Mouse (Mus musculus): ENCODE data around the gene Lmbrd2. TPM values are rescaled to one million over a fixed set of nuclear protein-coding genes. Genes with fewer than 3 reads are reported as not detected.

Gene Lmbrd2
- total RNA-seq, 1 experiment: 24.1 TPM

DNA sequence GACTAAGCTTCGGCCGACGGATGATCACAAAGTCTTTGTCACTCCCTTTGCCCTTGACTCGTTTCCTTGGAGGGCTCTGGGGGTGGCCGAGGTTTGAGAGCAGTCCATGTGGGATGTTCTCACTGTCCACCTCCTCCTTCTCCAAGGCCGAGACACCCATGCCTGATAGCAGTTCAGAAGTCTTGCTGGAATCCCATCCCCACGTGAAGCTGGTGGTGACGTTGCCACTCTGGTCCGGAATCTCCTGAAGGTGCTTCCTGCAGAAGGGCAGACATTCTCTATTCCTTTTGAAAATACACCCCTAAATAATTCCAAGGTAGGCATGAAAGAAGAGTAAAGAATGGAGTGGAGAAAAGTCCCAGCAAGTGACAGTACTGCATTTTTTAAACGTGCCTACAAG lies 903 bp upstream of the Lmbrd2 start:
- Histone ChIP-seq H3K4me3 (ENCODE audit: insufficient read depth in 1 of 2, low read depth in 1 of 2, low read length in 2 of 2, poor library complexity in 1 of 2, severe bottlenecking in 1 of 2) (peak overlapping the region; percentile 92 to 95), H3K36me3 (ENCODE audit: control insufficient read depth, insufficient read depth, low read length, poor library complexity, severe bottlenecking) (peaks cover 11% of the 10 kb centered on the region; the same call in 1 of the 2 replicates), H3K9me3 (ENCODE audit: control insufficient read depth, insufficient read depth, low read depth, low read length) (no peaks in the 10 kb centered on the region), H3K4me1 (ENCODE audit: control insufficient read depth in 2 of 2, insufficient read depth in 2 of 2, low read length in 2 of 2, poor library complexity in 1 of 2) (peaks cover 0 to 7% of the 10 kb centered on the region in 2 experiments; a peak in 3 of 4 replicates), H3K27ac (ENCODE audit: insufficient read depth, low read depth, low read length, poor library complexity, severe bottlenecking) (no peak overlapping the region), H3K9ac (ENCODE audit: insufficient read depth, low read depth, low read length, poor library complexity, severe bottlenecking) (peak overlapping the region; percentile 79)
- TF ChIP-seq MAFK (IDR thresholded peaks at IDR 0.05; ENCODE audit: insufficient read depth, low read depth, low read length) (no peak), CHD2 (IDR thresholded peaks at IDR 0.05; ENCODE audit: low read depth, low read length) (no peak), ZC3H11A (IDR thresholded peaks at IDR 0.05; ENCODE audit: borderline replicate concordance, low read depth, low read length) (no peak), HCFC1 (IDR thresholded peaks at IDR 0.05; ENCODE audit: borderline replicate concordance, insufficient read depth, low read length) (no peak), ZNF384 (IDR thresholded peaks at IDR 0.05; ENCODE audit: low read depth, low read length) (no peak)
- in situ Hi-C loops (cut with MboI; ENCODE audit: low sequenced_read_pairs in 2 of 2, unreplicated experiment in 2 of 2): no loop called here
- no peak for DNase-seq (ENCODE audit: low read depth, low spot score)

DNA sequence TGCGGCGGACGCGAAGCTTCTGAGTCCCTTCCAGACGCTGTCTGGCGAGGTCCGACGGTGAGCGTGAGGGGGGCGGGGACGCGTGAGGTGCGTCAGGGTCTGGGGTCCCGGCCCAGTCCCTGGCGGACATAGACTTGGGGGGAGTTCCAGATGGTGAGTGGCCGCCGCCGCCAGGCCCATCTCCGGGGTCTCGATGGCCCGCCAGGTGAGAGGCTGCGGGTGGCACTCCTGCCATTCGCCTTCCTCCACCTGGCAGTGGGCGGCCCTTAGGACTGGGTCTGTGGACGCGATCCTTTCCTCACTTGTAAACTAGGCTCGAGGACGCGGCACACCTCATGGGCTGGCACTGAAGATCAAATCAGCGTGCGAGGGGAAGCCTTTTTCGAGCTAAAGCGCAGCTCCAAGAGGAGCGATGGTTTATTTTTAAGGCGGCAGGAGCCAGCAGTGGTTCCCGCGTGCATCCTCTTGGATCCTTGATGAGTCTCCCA lies 378 bp downstream of the Lmbrd2 start:
- H3K4me1 ChIP-seq (ENCODE audit: control insufficient read depth in 2 of 2, insufficient read depth in 2 of 2, low read length in 2 of 2, poor library complexity in 1 of 2): peaks cover 0 to 5% of the 10 kb centered on the region in 2 experiments; a peak in 3 of 4 replicates

DNA sequence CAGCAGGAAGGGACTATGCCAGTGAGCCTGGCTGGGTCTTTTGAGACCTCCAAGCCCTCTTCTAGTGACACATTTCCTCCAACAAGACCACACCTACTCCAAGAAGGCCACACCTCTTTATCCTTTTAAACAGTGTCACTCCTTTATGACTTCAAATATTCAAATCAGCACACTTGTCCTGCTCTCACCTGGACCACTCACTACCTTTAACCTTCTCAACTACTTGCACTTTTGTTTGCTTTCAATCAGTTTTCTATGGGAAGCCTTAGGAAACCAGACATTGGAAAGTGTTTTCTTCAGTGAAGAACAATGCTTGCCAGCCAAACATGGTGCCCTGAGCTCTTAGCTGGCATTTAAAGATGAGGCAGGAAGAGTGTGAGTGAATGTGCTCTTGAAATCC lies 15.0 kb downstream of the Lmbrd2 start, which contains the start of gene Skp2:
Skp2 (minus strand) TSS at position 101 of the 400 bp plus-strand sequence.
- Histone ChIP-seq H3K9me3 (ENCODE audit: control insufficient read depth, insufficient read depth, low read depth, low read length) (no peaks in the 10 kb centered on the region), H3K4me3 (ENCODE audit: insufficient read depth in 1 of 2, low read depth in 1 of 2, low read length in 2 of 2, poor library complexity in 1 of 2, severe bottlenecking in 1 of 2) (no peak within 1 kb of the TSS), H3K4me1 (ENCODE audit: control insufficient read depth in 2 of 2, insufficient read depth in 2 of 2, low read length in 2 of 2, poor library complexity in 1 of 2) (no peaks in the 10 kb centered on the region), H3K36me3 (ENCODE audit: control insufficient read depth, insufficient read depth, low read length, poor library complexity, severe bottlenecking) (peaks cover 2% of the 10 kb centered on the region), H3K9ac (ENCODE audit: insufficient read depth, low read depth, low read length, poor library complexity, severe bottlenecking) (no peak within 1 kb of the TSS), H3K27ac (ENCODE audit: insufficient read depth, low read depth, low read length, poor library complexity, severe bottlenecking) (no peak within 1 kb of the TSS)
- no peak for TF ChIP-seq CHD2 (IDR thresholded peaks at IDR 0.05; ENCODE audit: low read depth, low read length)
- no peak for TF ChIP-seq ZC3H11A (IDR thresholded peaks at IDR 0.05; ENCODE audit: borderline replicate concordance, low read depth, low read length)
- TF ChIP-seq HCFC1 (IDR thresholded peaks at IDR 0.05; ENCODE audit: borderline replicate concordance, insufficient read depth, low read length): no peak
- TF ChIP-seq ZNF384 (IDR thresholded peaks at IDR 0.05; ENCODE audit: low read depth, low read length): no peak
- TF ChIP-seq MAFK (IDR thresholded peaks at IDR 0.05; ENCODE audit: insufficient read depth, low read depth, low read length): no peak
- no peak for DNase-seq (ENCODE audit: low read depth, low spot score)
- in situ Hi-C loops (cut with MboI; ENCODE audit: low sequenced_read_pairs in 2 of 2, unreplicated experiment in 2 of 2): no loop called here

More for the DNA sequence above, 378 bp downstream of the Lmbrd2 start:
- H3K9ac ChIP-seq (ENCODE audit: insufficient read depth, low read depth, low read length, poor library complexity, severe bottlenecking): peak overlapping the region; percentile 95
- in situ Hi-C loops (cut with MboI; ENCODE audit: low sequenced_read_pairs in 2 of 2, unreplicated experiment in 2 of 2): no loop called here
- H3K4me3 ChIP-seq (ENCODE audit: insufficient read depth in 1 of 2, low read depth in 1 of 2, low read length in 2 of 2, poor library complexity in 1 of 2, severe bottlenecking in 1 of 2): peak overlapping the region; percentile 92 to 95
- peak; percentile 53 for DNase-seq (ENCODE audit: low read depth, low spot score)
- H3K27ac ChIP-seq (ENCODE audit: insufficient read depth, low read depth, low read length, poor library complexity, severe bottlenecking): peak overlapping the region; percentile 74
- TF ChIP-seq HCFC1 (IDR thresholded peaks at IDR 0.05; ENCODE audit: borderline replicate concordance, insufficient read depth, low read length): no peak
- TF ChIP-seq ZC3H11A (IDR thresholded peaks at IDR 0.05; ENCODE audit: borderline replicate concordance, low read depth, low read length): no peak
- TF ChIP-seq CHD2 (IDR thresholded peaks at IDR 0.05; ENCODE audit: low read depth, low read length): no peak
- no peak for TF ChIP-seq ZNF384 (IDR thresholded peaks at IDR 0.05; ENCODE audit: low read depth, low read length)
- TF ChIP-seq MAFK (IDR thresholded peaks at IDR 0.05; ENCODE audit: insufficient read depth, low read depth, low read length): no peak
- H3K36me3 ChIP-seq (ENCODE audit: control insufficient read depth, insufficient read depth, low read length, poor library complexity, severe bottlenecking): peaks cover 11% of the 10 kb centered on the region; the same call in 1 of the 2 replicates
- H3K9me3 ChIP-seq (ENCODE audit: control insufficient read depth, insufficient read depth, low read depth, low read length): no peaks in the 10 kb centered on the region

DNA sequence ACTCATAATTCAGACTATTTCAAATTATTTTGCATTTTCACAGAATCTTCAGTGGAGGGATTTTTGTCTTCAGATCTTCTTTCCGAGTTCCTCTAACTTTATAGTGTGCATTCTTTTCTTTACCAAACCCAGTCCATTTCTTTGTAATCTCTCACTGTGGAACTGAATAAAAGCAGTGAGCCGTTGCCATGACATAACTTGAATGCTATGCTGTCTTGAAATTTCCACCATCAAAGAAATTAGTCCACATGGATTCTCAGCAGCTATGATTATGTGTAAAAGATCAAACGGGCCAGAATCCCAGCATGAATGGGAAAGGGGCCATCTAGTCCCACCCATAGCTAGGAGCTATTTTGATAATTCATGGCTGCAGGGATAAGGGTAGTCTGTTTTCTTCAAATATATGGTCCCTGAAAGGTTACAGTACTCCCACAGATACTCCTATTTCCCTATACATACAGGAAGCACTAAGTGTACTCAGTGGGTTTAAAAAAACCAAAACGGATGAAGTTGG lies 22.3 kb downstream of the Lmbrd2 start:
- no peak for DNase-seq (ENCODE audit: low read depth, low spot score)
- H3K9ac ChIP-seq (ENCODE audit: insufficient read depth, low read depth, low read length, poor library complexity, severe bottlenecking): no peak overlapping the region
- H3K27ac ChIP-seq (ENCODE audit: insufficient read depth, low read depth, low read length, poor library complexity, severe bottlenecking): no peak overlapping the region
- in situ Hi-C loops (cut with MboI; ENCODE audit: low sequenced_read_pairs in 2 of 2, unreplicated experiment in 2 of 2): no loop called here
- no peaks in the 10 kb centered on the region for H3K9me3 ChIP-seq (ENCODE audit: control insufficient read depth, insufficient read depth, low read depth, low read length)
- H3K4me3 ChIP-seq (ENCODE audit: insufficient read depth in 1 of 2, low read depth in 1 of 2, low read length in 2 of 2, poor library complexity in 1 of 2, severe bottlenecking in 1 of 2): no peak overlapping the region
- TF ChIP-seq HCFC1 (IDR thresholded peaks at IDR 0.05; ENCODE audit: borderline replicate concordance, insufficient read depth, low read length) (no peak), ZNF384 (IDR thresholded peaks at IDR 0.05; ENCODE audit: low read depth, low read length) (no peak), MAFK (IDR thresholded peaks at IDR 0.05; ENCODE audit: insufficient read depth, low read depth, low read length) (no peak), ZC3H11A (IDR thresholded peaks at IDR 0.05; ENCODE audit: borderline replicate concordance, low read depth, low read length) (no peak), CHD2 (IDR thresholded peaks at IDR 0.05; ENCODE audit: low read depth, low read length) (no peak)
- H3K36me3 ChIP-seq (ENCODE audit: control insufficient read depth, insufficient read depth, low read length, poor library complexity, severe bottlenecking): peaks cover 3% of the 10 kb centered on the region
- H3K4me1 ChIP-seq (ENCODE audit: control insufficient read depth in 2 of 2, insufficient read depth in 2 of 2, low read length in 2 of 2, poor library complexity in 1 of 2): peaks cover 0 to 4% of the 10 kb centered on the region in 2 experiments; a peak in 2 of 4 replicates

Measured in ES-E14 (cell line).